Mouse (Mus musculus) intestine, embryonic 14.5 days (tissue): ENCODE results near the gene Brs3. TPM values are rescaled to one million over a fixed set of nuclear protein-coding genes. Genes with fewer than 3 reads are reported as not detected.

Experiments
- ATAC-seq: fragments of 200-750 bp; cut with Nextera tagmentation; replicated peaks from 2 replicates; pipeline ENCODE4 v1.8.0; 2017; ENCODE audit warnings: low read depth, moderate number of reproducible peaks, moderate TSS enrichment, moderate library complexity; ENCODE audit not compliant: low FRiP score, low TSS enrichment
- DNase-seq: peaks from one replicate; pipeline ENCODE4 v3.0.0-alpha.2; 2018; ENCODE audit warnings: low spot score
- H3K27ac ChIP-seq: fragments of 300-500 bp; sonication (generic); 2 replicates; pipeline ENCODE4 v1.5.1; 2014; ENCODE audit warnings: low read depth, mild to moderate bottlenecking, control low read depth
- H3K27me3 ChIP-seq: fragments of 300-500 bp; sonication (generic); replicated peaks from 2 replicates; pipeline ENCODE4 v1.6.1; 2014; ENCODE audit warnings: low read length, control low read depth; ENCODE audit not compliant: control insufficient read depth, insufficient read depth
- H3K36me3 ChIP-seq: fragments of 300-500 bp; sonication (generic); 2 replicates; pipeline ENCODE4 v1.6.1; 2014; ENCODE audit warnings: low read length, control low read depth; ENCODE audit not compliant: control insufficient read depth, insufficient read depth
- H3K4me1 ChIP-seq: fragments of 300-500 bp; sonication (generic); replicated peaks from 2 replicates; pipeline ENCODE4 v1.6.1; 2014; ENCODE audit warnings: low read length, control low read depth, mixed read lengths; ENCODE audit not compliant: control insufficient read depth, insufficient read depth
- H3K4me2 ChIP-seq: fragments of 300-500 bp; sonication (generic); 2 replicates; pipeline ENCODE4 v1.6.1; 2014; ENCODE audit warnings: low read length
- H3K4me3 ChIP-seq: fragments of 300-500 bp; sonication (generic); 2 replicates; pipeline ENCODE4 v1.5.1; 2014; ENCODE audit warnings: low read depth, low read length, control low read depth, mixed read lengths
- H3K9ac ChIP-seq: fragments of 300-500 bp; sonication (generic); 2 replicates; pipeline ENCODE4 v1.6.1; 2014; ENCODE audit warnings: mild to moderate bottlenecking, low read length
- H3K9me3 ChIP-seq: fragments of 300-500 bp; sonication (generic); 2 replicates; pipeline ENCODE4 v1.6.1; 2016; ENCODE audit warnings: low read length, control low read depth; ENCODE audit not compliant: control insufficient read depth
- WGBS: fragments of 180-500 bp; shearing (Covaris S2); extraction: QIAGEN DNeasy Blood & Tissue Kit; methylation state at CpG from one replicate; pipeline ENCODE4 v1.1.7; 2014; 5-methylcytosine and 5-hydroxymethylcytosine counted together
- polyA plus RNA-seq: library from polyadenylated mRNA; unstranded; fragments of >200 nt; fragmentation: Nextera tagmentation; extraction: Ambion mirVana; gene quantifications from 2 replicates; pipeline ENCODE4 v1.2.1, GENCODE M21; 2014

The Brs3 gene
- polyA plus RNA-seq: not detected in 2 replicates

DNA sequence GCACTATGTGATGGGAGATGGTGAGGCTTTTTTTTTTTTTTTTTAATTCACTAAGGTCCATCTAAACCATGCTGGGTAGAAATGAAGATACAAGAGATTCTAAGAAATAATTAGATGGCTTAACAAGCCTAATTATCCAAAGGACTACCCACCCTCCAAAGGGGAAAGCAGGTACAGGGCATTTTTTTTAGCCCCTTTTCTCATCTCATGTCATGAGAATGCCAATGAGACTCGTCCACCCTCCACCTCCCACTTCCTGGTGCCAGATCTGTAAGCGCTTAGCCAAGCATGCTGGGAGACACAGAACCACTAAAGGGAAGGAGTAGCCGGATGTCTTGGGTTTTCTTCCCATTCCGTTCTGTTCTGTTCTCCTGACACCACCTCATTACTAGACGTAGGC is at the start of gene Brs3:
Gene Brs3 (plus strand): TSS at position 301 of the 400 bp plus-strand sequence.
- no peak within 1 kb of the TSS for H3K4me2 ChIP-seq
- H3K9me3 ChIP-seq: no peaks in the 10 kb centered on the region
- no peak within 1 kb of the TSS for H3K9ac ChIP-seq
- H3K4me3 ChIP-seq: no peak within 1 kb of the TSS
- ATAC-seq (no peak), DNase-seq (no peak)
- 92% methylated on average over 5 of the region's 5 CpGs for WGBS
- H3K36me3 ChIP-seq: no peaks in the 10 kb centered on the region
- no peaks in the 10 kb centered on the region for H3K27me3 ChIP-seq
- no peak within 1 kb of the TSS for H3K27ac ChIP-seq
- no peaks in the 10 kb centered on the region for H3K4me1 ChIP-seq

DNA sequence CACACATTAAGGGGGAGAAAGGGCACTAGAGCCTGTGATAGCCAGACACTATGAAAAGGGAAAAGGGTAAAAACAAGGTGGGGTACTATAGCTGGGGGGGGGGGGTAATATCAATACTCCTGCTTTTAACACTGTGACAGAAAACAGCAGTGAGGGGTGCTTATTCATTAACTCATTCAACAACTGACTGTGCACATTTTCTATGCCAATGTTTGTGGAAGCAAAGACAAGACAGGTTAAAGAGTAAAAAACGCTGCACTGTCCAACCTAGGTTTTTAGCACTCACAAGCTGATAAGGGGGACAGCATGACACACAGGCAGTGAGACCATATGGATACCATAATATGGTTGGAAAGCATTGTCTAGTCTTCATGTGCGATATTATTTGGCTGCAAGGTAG is 30.0 kb upstream of the Brs3 start:
- no peaks in the 10 kb centered on the region for H3K4me1 ChIP-seq
- no peak overlapping the region for H3K9ac ChIP-seq
- ATAC-seq (no peak), DNase-seq (no peak)
- H3K27me3 ChIP-seq: no peaks in the 10 kb centered on the region
- no peak overlapping the region for H3K4me2 ChIP-seq
- H3K9me3 ChIP-seq: no peaks in the 10 kb centered on the region
- H3K36me3 ChIP-seq: no peaks in the 10 kb centered on the region
- H3K27ac ChIP-seq: no peak overlapping the region
- WGBS: 62% methylated on average over 2 of the region's 2 CpGs
- no peak overlapping the region for H3K4me3 ChIP-seq

DNA sequence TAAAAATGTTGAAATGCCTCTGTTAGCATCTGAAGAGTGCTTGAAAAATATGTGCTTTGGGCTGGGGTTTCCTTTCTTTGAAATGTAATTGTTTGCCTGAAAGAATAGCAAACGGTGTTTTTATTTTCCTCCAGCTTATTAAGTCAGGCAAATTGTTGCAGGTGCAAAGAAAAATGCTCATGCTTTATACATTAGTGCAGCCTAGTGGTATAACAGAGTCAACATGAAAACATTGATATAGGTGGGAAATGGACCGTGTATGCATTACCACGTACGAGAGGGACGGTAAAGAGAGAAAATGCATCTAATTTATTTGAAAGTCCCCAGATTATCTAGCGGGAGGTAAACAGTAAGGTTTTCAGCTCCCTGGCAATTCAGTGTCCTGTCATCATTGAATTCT is 995 bp downstream of the Brs3 start:
- H3K9me3 ChIP-seq: no peaks in the 10 kb centered on the region
- WGBS: 77% methylated on average over 6 of the region's 6 CpGs
- H3K27me3 ChIP-seq: no peaks in the 10 kb centered on the region
- H3K4me1 ChIP-seq: no peaks in the 10 kb centered on the region
- H3K4me3 ChIP-seq: no peak overlapping the region
- H3K27ac ChIP-seq: no peak overlapping the region
- DNase-seq (no peak), ATAC-seq (no peak)
- H3K4me2 ChIP-seq: no peak overlapping the region
- H3K9ac ChIP-seq: no peak overlapping the region
- H3K36me3 ChIP-seq: no peaks in the 10 kb centered on the region

DNA sequence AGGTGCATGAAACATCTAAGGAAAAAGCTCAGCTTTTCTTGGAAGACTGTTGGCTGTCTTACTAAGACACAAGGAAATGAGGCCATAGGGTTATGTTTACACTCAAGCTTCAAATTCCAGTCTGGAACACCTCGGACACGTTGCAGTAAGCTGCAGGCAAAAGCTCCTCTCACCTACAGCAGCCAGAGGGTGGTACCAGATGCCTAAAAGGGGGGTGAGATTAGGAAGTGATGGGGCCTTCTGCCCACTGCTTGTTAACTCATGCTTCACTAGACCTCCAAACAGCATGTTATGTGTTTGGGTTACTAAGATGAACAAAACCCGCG is 9.9 kb downstream of the Brs3 start:
- Histone ChIP-seq H3K27ac (peak overlapping the region; percentile 96), H3K4me3 (peak overlapping the region; percentile 56), H3K36me3 (peaks cover 16% of the 10 kb centered on the region; the same call in 1 of the 2 replicates), H3K9me3 (no peaks in the 10 kb centered on the region), H3K4me2 (peak overlapping the region; percentile 46), H3K9ac (peak overlapping the region; percentile 65; the same call in 1 of the 2 replicates), H3K4me1 (no peaks in the 10 kb centered on the region; the same call in 1 of the 2 replicates), H3K27me3 (no peaks in the 10 kb centered on the region)
- ATAC-seq (peak; percentile 70), DNase-seq (no peak)
- 19% methylated on average over 4 of the region's 4 CpGs for WGBS

DNA sequence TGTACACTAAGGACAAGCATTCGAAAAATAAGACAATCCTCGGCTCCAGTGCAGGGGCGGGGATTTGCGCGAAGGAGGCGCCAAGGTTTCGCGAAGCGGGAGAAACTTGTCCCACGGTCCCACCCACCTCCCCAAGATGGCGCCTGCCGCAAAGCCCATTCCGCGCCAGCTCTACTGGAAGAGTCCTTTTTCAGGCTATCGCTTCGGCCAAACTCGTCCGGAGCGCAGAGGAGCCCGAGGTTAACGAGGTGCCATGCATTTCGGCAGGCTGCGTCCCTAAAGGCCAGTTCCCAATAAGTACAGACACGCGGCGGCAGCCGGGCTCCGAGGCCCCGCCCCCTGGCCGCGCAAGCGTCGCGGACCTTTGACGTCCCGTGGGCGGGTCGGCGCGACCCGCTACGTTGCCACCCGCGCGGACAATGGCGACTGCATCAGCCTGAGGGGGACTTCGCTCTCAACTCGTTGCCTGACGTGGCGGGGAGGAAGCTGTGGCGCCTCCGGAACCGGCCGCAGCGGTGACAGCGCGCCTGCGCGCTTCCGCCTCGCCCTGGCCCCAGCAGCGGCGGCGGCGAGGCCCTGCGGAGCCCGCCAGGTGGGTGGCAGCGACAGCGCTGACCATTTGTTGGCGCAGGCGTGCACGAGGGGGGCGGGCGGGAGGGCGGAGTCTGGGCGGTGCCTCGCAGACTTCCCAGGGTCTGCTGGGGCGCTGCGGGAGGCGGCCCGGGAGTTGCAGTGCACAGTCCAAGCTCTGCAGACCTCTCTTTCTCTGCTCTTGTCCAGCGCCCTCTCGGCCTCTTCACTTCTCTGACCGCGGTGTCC is 10.5 kb downstream of the Brs3 start, which contains the start of gene Htatsf1:
Gene Htatsf1 (plus strand): TSS at position 410 of the 819 bp plus-strand sequence.
- Histone ChIP-seq H3K9ac (peak within 1 kb of the TSS; percentile 65), H3K4me3 (peak within 1 kb of the TSS; percentile 56), H3K27me3 (no peaks in the 10 kb centered on the region), H3K27ac (peak within 1 kb of the TSS; percentile 96), H3K4me2 (peak within 1 kb of the TSS; percentile 50), H3K36me3 (peaks cover 20% of the 10 kb centered on the region; the same call in 1 of the 2 replicates), H3K4me1 (no peaks in the 10 kb centered on the region; the same call in 1 of the 2 replicates), H3K9me3 (no peaks in the 10 kb centered on the region)
- ATAC-seq (peak; percentile 96), DNase-seq (peak; percentile 89)
- WGBS: 14% methylated on average over 78 of the region's 85 CpGs

DNA sequence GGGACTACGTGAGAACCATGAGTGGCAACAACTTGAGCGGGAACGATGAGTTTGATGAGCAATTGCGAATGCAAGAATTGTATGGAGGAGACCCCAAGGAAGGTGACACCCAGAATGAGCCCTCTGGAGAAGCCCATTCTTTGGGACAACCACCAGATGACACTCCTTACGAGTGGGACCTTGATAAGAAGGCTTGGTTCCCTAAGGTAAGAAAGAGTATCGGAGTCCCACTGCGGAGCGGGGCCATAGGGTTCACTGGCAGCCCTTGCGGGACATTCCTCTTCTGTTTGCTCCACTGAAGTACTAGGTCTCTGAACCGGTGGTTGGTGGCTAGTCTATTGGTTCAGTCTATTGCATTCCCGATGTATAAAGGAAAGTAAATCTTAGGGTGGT is 11.1 kb downstream of the Brs3 start:
- DNase-seq: no peak
- 29% methylated on average over 11 of the region's 11 CpGs for WGBS

DNA sequence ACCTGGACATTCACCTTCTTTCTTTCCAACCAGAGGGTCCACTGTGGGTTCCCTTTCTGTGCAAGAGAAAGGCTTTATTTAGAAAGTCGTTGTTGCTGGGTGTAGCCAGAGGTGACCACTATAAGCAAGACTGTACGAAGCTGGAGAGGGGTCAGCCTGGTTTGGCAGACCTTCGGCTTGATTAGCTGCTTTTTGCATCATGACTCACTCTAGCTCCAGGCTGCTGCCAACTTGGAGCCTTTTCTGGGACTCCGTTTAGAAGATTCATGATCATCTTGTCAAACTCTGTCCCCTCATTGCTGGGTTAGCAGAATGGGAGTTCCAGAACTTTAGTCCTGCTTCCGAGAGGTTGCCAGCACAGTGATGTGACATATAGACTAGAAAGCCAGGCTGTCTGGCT is 38.6 kb downstream of the Brs3 start:
- no peak overlapping the region for H3K9ac ChIP-seq
- H3K36me3 ChIP-seq: no peaks in the 10 kb centered on the region
- H3K27ac ChIP-seq: no peak overlapping the region
- H3K4me1 ChIP-seq: no peaks in the 10 kb centered on the region
- DNase-seq (no peak), ATAC-seq (no peak)
- 76% methylated on average over 5 of the region's 5 CpGs for WGBS
- no peak overlapping the region for H3K4me2 ChIP-seq
- no peaks in the 10 kb centered on the region for H3K27me3 ChIP-seq
- H3K4me3 ChIP-seq: no peak overlapping the region
- no peaks in the 10 kb centered on the region for H3K9me3 ChIP-seq

More for the DNA sequence above, 11.1 kb downstream of the Brs3 start:
- Histone ChIP-seq H3K4me2 (peak overlapping the region; percentile 50), H3K9ac (peak overlapping the region; percentile 65), H3K27ac (no peak overlapping the region), H3K4me3 (peak overlapping the region; percentile 56), H3K4me1 (no peaks in the 10 kb centered on the region; the same call in 1 of the 2 replicates), H3K9me3 (no peaks in the 10 kb centered on the region), H3K27me3 (no peaks in the 10 kb centered on the region), H3K36me3 (peaks cover 21% of the 10 kb centered on the region; the same call in 1 of the 2 replicates)
- ATAC-seq: 0 out of 2 replicates have a peak, but pooled peaks have one; percentile 4

DNA sequence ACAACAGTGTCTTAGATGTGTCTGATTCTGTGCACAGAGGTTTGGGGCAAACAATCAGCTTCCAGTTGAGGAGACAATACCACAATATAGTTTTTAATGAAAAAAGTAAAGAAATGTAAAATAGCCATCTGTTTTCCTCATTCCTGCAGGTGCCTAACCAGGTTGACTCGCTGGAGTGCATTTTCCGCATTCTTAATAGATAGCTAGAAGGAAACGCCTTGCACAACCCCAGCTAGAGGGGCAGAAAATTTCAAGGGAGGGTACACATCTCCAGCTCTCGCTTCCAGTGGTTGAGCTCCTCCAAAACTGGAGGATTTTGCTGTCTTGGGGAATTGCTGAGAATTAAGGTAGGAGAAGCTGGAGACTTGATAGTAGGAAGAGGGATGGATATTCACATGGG is 44.9 kb downstream of the Brs3 start, which contains the start of gene Vgll1:
Gene Vgll1 (plus strand): TSS at position 301 of the 400 bp plus-strand sequence.
- no peak within 1 kb of the TSS for H3K4me3 ChIP-seq
- 75% methylated on average over 4 of the region's 4 CpGs for WGBS
- H3K4me1 ChIP-seq: no peaks in the 10 kb centered on the region
- DNase-seq (no peak), ATAC-seq (no peak)
- no peak within 1 kb of the TSS for H3K4me2 ChIP-seq
- H3K27ac ChIP-seq: no peak within 1 kb of the TSS
- no peaks in the 10 kb centered on the region for H3K27me3 ChIP-seq
- no peaks in the 10 kb centered on the region for H3K36me3 ChIP-seq
- no peak within 1 kb of the TSS for H3K9ac ChIP-seq
- H3K9me3 ChIP-seq: no peaks in the 10 kb centered on the region
